Mouse (Mus musculus) megakaryocyte progenitor cell, adult 5-6 weeks (primary cell): ENCODE results near the gene Dpysl4. TPM values are rescaled to one million over a fixed set of nuclear protein-coding genes. Genes with fewer than 3 reads are reported as not detected.

Source experiments
- ATAC-seq: replicated peaks from 2 replicates; pipeline ENCODE4 v1.8.0; 2016; ENCODE audit warnings: mild to moderate bottlenecking, moderate TSS enrichment, inconsistent platforms; ENCODE audit not compliant: poor library complexity
- total RNA-seq, 2 experiments: library from RNA; stranded (forward) in 1 of 2; stranded (reverse) in 1 of 2; fragments of 157-497, 149-512 nt in 1 of 2; fragments of 200-1000 nt in 1 of 2; gene quantifications; 2 replicates each; pipeline versions ENCODE4 v1.2.3 to v1.2.4; 2015 to 2017

Dpysl4 gene
- total RNA-seq (2015) (not detected in 2 replicates), total RNA-seq (2017) (not detected in 2 replicates)

DNA sequence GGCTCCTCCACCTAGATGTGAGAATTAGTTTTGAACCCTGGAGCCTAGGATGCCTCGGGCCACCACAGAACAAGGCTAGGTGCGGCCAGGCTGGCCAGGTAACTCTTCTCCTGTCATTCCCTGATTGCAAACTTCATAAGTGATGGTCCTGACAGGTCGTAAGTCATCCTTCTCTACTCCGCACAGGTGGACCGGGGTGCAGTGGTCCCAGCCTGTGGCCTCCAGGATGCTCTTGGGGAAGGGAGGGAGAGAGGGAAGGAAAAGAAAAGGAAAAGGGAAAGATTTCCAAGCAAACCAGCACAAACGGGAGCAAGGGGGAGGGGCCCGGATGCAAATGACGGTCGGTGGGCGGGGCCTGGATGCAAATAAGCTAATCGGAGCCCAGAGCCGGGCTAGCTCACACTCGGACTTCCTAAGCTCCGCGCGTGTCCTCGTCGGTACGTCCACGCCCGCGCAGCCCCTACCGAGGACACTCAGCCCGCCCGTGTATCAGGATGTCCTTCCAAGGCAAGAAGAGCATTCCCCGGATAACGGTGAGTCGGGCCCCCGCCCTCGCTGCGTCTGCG is at the start of gene Dpysl4:
TSS of gene Dpysl4 (plus strand) at position 373 of the 566 bp plus-strand sequence.
- 0 out of 2 replicates have a peak, but pooled peaks have one; percentile 11 for ATAC-seq

DNA sequence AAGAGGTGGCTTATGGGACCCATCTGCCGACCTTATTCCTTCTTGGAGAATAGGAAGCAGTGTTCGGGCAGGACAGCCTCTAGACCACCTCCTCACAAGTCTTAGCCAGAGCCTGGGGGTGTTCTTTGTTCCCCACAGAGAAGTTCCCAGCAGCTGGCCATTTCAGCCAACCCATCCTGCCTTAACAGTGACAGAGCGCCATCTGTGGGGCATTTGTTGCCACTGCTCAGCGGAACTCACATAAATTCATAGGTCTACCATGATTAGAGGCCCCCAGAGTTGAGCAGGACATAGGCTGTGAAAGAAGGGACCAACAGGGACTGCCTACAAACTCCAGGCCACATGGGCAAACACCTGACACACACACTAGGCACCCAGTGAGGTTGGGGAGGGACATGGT is 22.4 kb upstream of the Dpysl4 start:
- ATAC-seq = peak; percentile 62

GRCm38 (mm10) chr7:139068182-139068623 is 17.6 kb upstream of the Dpysl4 start:
- peak; percentile 83 for ATAC-seq

GRCm38 (mm10) chr7:139074189-139074588 is 11.6 kb upstream of the Dpysl4 start:
- ATAC-seq = no peak

DNA sequence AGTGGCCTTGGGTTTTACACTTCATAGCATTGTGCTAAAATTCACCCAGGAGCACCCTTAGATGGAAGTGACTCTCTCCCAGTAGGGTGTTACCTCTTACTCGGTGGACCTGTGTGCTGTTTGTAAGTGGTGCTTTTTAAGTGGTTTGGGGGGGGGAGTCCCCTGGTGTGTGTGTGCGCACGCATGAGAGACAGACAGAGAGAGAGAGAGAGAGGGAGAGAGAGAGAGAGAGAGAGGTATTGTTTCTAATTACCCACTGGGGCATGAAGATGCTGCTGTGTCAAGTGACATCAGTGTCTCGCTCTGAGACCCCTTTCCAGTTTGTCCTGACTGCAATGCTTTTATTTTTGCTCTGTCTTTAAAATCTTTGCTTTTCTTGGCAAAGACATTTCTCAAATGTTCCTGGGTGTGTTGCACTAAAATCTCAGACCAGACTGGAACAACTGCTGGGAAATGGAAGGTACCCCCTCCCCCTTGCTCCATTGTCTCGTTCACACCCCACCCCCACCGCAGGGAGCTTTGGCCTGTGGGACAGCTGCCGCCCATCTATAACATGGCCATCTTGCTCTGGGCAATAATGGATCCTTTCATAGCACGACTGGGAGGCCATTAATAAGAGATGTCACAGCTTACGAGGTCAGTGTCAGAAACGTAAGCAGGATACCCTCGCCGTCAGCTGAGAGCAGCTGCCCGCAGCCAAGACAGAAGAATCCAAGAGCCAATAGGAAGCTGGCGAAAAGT is 10.6 kb upstream of the Dpysl4 start:
- no peak for ATAC-seq

GRCm38 (mm10) chr7:139077283-139077682 is 8.5 kb upstream of the Dpysl4 start:
- ATAC-seq = no peak

DNA sequence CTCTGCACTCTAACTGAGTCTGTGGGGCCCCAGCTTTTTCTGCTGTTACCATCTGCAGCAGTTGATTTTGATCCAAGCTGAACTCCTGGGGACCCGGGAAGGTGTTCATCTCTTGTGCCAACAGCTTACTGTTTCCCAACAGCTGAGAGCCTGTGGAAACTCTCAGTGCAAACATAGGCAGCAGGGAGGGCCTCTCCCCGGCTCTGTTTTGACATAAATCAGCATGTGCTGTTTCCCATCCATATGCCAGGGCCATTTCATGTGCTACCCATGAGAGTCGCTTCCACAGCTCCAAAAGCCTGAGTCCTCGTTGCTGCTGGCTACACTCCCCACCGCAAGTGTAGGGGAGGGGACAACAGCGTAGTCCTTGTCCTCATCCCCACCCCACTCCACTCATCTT is 7.6 kb upstream of the Dpysl4 start:
- no peak for ATAC-seq

- ATAC-seq = no peak
Measured at GRCm38 (mm10) chr7:139079141-139079540, 6.7 kb upstream of the Dpysl4 start.

- no peak for ATAC-seq
Measured at GRCm38 (mm10) chr7:139080714-139081113, 5.1 kb upstream of the Dpysl4 start.

- no peak for ATAC-seq
Measured at GRCm38 (mm10) chr7:139081158-139081557, 4.6 kb upstream of the Dpysl4 start.

GRCm38 (mm10) chr7:139082281-139082680 is 3.5 kb upstream of the Dpysl4 start:
- ATAC-seq = no peak

- ATAC-seq = no peak
Measured at GRCm38 (mm10) chr7:139084316-139084715, 1.5 kb upstream of the Dpysl4 start.

DNA sequence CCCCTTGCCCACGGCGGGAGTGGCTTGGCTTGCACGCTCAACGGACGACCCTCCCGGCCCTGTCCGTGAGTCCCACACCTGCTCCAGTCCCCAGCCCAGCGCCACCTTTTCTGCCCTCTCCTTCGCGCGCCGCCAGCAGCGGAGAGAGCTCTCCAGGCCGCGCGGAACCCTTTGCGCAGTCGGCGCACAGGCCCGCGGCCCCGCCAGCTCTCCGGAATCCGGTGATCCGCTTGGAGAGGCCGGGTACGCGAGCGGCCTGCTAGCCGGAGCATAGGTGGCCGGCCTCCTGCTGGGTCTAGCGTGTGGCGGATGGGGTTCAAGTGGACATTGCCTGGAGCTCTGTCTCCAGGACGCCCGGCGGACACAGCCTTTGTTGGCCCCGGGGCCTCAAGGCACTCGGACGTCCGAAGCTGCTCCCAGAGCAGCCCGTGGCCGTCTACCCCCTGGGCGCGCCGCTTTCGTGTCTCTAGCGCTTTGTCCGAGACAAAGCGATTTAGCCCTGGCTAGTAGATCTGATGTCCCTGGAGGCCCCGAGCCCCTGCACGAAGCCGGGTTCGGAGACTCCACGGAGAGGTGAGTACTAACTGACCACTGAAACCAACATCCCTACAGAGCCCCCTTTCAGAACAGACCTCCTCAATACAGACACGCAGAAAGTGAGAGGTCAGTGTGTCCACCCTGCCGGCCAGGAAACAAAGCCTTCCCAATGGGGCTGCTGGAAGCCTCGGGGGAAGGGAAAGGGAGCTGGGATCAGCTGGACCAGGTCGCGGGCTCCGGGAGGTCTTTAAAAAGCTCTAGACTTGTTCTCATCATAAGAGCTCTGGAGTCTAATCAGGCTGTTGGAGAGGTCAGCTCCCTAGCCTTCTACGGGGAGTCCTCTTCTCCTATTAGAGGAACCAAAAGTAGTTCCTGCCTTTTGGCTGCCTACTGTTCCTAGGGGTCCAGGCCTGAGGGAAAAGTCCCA is 676 bp downstream of the Dpysl4 start:
- no peak for ATAC-seq

GRCm38 (mm10) chr7:139087801-139088200 is 2.0 kb downstream of the Dpysl4 start:
- no peak for ATAC-seq

GRCm38 (mm10) chr7:139089892-139090874 is 4.4 kb downstream of the Dpysl4 start:
- ATAC-seq = no peak

GRCm38 (mm10) chr7:139091681-139092080 is 5.9 kb downstream of the Dpysl4 start:
- no peak for ATAC-seq

GRCm38 (mm10) chr7:139092676-139093075 is 6.9 kb downstream of the Dpysl4 start:
- no peak for ATAC-seq

- ATAC-seq = no peak
Measured at GRCm38 (mm10) chr7:139093124-139093523, 7.3 kb downstream of the Dpysl4 start.

- ATAC-seq = no peak
Measured at GRCm38 (mm10) chr7:139093781-139094180, 8.0 kb downstream of the Dpysl4 start.

DNA sequence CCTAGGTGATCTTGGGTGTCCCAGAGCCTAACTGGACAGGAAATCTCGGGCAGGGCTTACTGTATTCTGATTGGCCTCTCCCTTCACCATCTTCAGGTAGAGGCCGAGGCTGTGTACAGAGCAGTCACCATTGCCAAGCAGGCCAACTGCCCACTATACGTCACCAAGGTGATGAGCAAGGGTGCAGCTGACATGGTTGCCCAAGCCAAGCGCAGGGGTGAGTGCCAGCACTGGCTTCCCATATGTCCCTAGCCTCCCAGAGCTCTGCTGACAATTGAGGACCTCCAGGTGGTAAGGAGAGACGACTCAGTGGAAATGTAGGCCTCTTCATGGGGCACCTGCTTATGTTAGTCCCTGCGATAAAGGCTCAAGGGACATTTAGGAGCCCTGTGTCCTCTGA is 9.0 kb downstream of the Dpysl4 start:
- ATAC-seq = no peak
